Mouse (Mus musculus): ENCODE results near the gene Map3k13. TPM values are rescaled to one million over a fixed set of nuclear protein-coding genes. Genes with fewer than 3 reads are reported as not detected.

Map3k13 gene
- total and polyA plus RNA-seq, 3 experiments = 0.23 to 0.82 TPM; not detected in 1

GRCm38 (mm10) chr16:21965576-21965975, 171.4 kb downstream of the Map3k13 start:
- Histone ChIP-seq H3K4me3 (ENCODE audit: control insufficient read depth in 1 of 2, insufficient read depth in 1 of 2, low read depth in 2 of 2, low read length in 2 of 2) (no peak overlapping the region), H3K4me1 (ENCODE audit: control insufficient read depth in 1 of 2, insufficient read depth in 2 of 2, low read length in 2 of 2) (no peaks in the 10 kb centered on the region), H3K36me3 (ENCODE audit: control insufficient read depth in 1 of 2, insufficient read depth in 2 of 2, low read length in 2 of 2) (no peaks in the 10 kb centered on the region), H3K9me3 (replicated peaks; ENCODE audit: insufficient read depth, low read length) (no peaks in the 10 kb centered on the region), H3K9ac (ENCODE audit: control insufficient read depth, low read depth, low read length, poor library complexity, severe bottlenecking) (no peak overlapping the region), H3K27me3 (ENCODE audit: control insufficient read depth in 1 of 2, insufficient read depth in 2 of 2, low read length in 2 of 2) (no peaks in the 10 kb centered on the region), H3K27ac (ENCODE audit: control insufficient read depth, low read depth, low read length) (no peak overlapping the region), H3K79me2 (ENCODE audit: control insufficient read depth, insufficient read depth, low read length, poor library complexity) (no peaks in the 10 kb centered on the region)
- TF ChIP-seq SMC3 (IDR thresholded peaks at IDR 0.05; ENCODE audit: low read depth, low read length) = no peak
- DNase-seq (ENCODE audit: low read depth, low spot score) = no peak

DNA sequence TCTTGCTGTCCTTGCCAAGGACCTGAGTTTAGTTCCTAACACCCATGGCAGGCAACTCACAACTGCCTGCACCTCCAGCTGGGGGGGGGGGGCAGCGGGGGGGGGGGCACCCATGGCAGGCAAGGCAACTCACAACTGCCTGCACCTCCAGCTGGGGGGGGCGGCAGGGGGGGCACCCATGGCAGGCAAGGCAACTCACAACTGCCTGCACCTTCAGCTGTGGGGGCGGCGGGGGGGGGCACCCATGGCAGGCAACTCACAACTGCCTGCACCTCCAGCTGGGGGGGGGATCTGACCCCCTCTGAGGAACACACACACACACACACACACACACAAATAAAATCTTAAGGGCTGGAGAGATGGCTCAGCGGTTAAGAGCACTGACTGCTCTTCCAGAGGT, 175.7 kb downstream of the Map3k13 start:
- Histone ChIP-seq H3K9ac (ENCODE audit: control insufficient read depth, low read depth, low read length, poor library complexity, severe bottlenecking) (no peak overlapping the region), H3K27me3 (ENCODE audit: control insufficient read depth in 1 of 2, insufficient read depth in 2 of 2, low read length in 2 of 2) (peaks cover 0 to 2% of the 10 kb centered on the region in 2 experiments; a peak in 1 of 4 replicates), H3K4me3 (ENCODE audit: control insufficient read depth in 1 of 2, insufficient read depth in 1 of 2, low read depth in 2 of 2, low read length in 2 of 2) (no peak overlapping the region), H3K79me2 (ENCODE audit: control insufficient read depth, insufficient read depth, low read length, poor library complexity) (no peaks in the 10 kb centered on the region), H3K9me3 (replicated peaks; ENCODE audit: insufficient read depth, low read length) (no peaks in the 10 kb centered on the region), H3K4me1 (ENCODE audit: control insufficient read depth in 1 of 2, insufficient read depth in 2 of 2, low read length in 2 of 2) (no peaks in the 10 kb centered on the region), H3K36me3 (ENCODE audit: control insufficient read depth in 1 of 2, insufficient read depth in 2 of 2, low read length in 2 of 2) (no peaks in the 10 kb centered on the region), H3K27ac (ENCODE audit: control insufficient read depth, low read depth, low read length) (no peak overlapping the region)
- TF ChIP-seq ZC3H11A (IDR thresholded peaks at IDR 0.05; ENCODE audit: low read depth, low read length) (no peak), USF2 (IDR thresholded peaks at IDR 0.05; ENCODE audit: borderline replicate concordance in 1 of 2, insufficient read depth in 1 of 2, low read depth in 1 of 2, low read length in 2 of 2) (no peak), BHLHE40 (IDR thresholded peaks at IDR 0.05; ENCODE audit: borderline replicate concordance, low read depth, low read length) (no peak), TAL1 (IDR thresholded peaks at IDR 0.05; ENCODE audit: low read length) (no peak), HCFC1 (IDR thresholded peaks at IDR 0.05; ENCODE audit: low read depth, low read length) (no peak), MAX (IDR thresholded peaks at IDR 0.05; ENCODE audit: low read length) (no peak), GABPA (IDR thresholded peaks at IDR 0.05; ENCODE audit: low read depth, low read length) (no peak), CTCF (IDR thresholded peaks at IDR 0.05 in 2 of 3, conservative IDR thresholded peaks at IDR 0.05 in 1 of 3; ENCODE audit: control insufficient read depth in 1 of 3, insufficient read depth in 1 of 3, low read depth in 2 of 3, low read length in 3 of 3, poor library complexity in 1 of 3, severe bottlenecking in 1 of 3) (no peak), MXI1 (IDR thresholded peaks at IDR 0.05; ENCODE audit: low read depth, low read length) (no peak), ETS1 (IDR thresholded peaks at IDR 0.05; ENCODE audit: low read depth, low read length) (no peak), MYB (IDR thresholded peaks at IDR 0.05; ENCODE audit: low read depth, low read length) (no peak), POLR2A (IDR thresholded peaks at IDR 0.05; ENCODE audit: control insufficient read depth in 1 of 2, insufficient read depth in 1 of 2, low read depth in 1 of 2, low read length in 2 of 2, poor library complexity in 1 of 2) (no peak), RAD21 (IDR thresholded peaks at IDR 0.05; ENCODE audit: low read depth, low read length) (no peak), UBTF (IDR thresholded peaks at IDR 0.05; ENCODE audit: borderline replicate concordance, insufficient read depth, low read depth, low read length) (no peak), ELF1 (IDR thresholded peaks at IDR 0.05; ENCODE audit: low read depth, low read length) (no peak), EP300 (IDR thresholded peaks at IDR 0.05; ENCODE audit: low read depth in 1 of 2, low read length in 2 of 2) (no peak), SMC3 (IDR thresholded peaks at IDR 0.05; ENCODE audit: low read depth, low read length) (no peak), GATA1 (IDR thresholded peaks at IDR 0.05; ENCODE audit: low read depth, low read length) (no peak), NRF1 (IDR thresholded peaks at IDR 0.05; ENCODE audit: insufficient read depth, low read depth, low read length, poor library complexity, severe bottlenecking) (no peak)
- DNase-seq (ENCODE audit: low read depth, low spot score) = no peak

Data from MEL (cell line).